Mouse (Mus musculus) stomach, embryonic 15.5 days (tissue): ENCODE data around the gene Tmem216. TPM values are rescaled to one million over a fixed set of nuclear protein-coding genes. Genes with fewer than 3 reads are reported as not detected.

Source experiments
- ATAC-seq: fragments of 200-750 bp; cut with Nextera tagmentation; 2 replicates; pipeline ENCODE4 v1.8.0; 2017; ENCODE audit warnings: low read depth, moderate number of reproducible peaks, moderate TSS enrichment; ENCODE audit not compliant: insufficient read depth, low FRiP score
- H3K27ac ChIP-seq: fragments of 300-500 bp; sonication (generic); 2 replicates; pipeline ENCODE4 v1.5.1; 2015; ENCODE audit warnings: mild to moderate bottlenecking, inconsistent platforms
- H3K27me3 ChIP-seq: fragments of 300-500 bp; sonication (generic); replicated peaks from 2 replicates; pipeline ENCODE4 v1.6.1; 2015; ENCODE audit warnings: inconsistent platforms
- H3K36me3 ChIP-seq: fragments of 300-500 bp; sonication (generic); 2 replicates; pipeline ENCODE4 v1.6.1; 2015; ENCODE audit warnings: inconsistent platforms
- H3K4me1 ChIP-seq: fragments of 300-500 bp; sonication (generic); 2 replicates; pipeline ENCODE4 v1.6.1; 2015; ENCODE audit warnings: inconsistent platforms
- H3K4me2 ChIP-seq: fragments of 300-500 bp; sonication (generic); 2 replicates; pipeline ENCODE4 v1.6.1; 2015; ENCODE audit warnings: mild to moderate bottlenecking, inconsistent platforms
- H3K4me3 ChIP-seq: fragments of 300-500 bp; sonication (generic); replicated peaks from 2 replicates; pipeline ENCODE4 v1.5.1; 2015; ENCODE audit warnings: inconsistent platforms
- H3K9ac ChIP-seq: fragments of 300-500 bp; sonication (generic); 2 replicates; pipeline ENCODE4 v1.6.1; 2015; ENCODE audit warnings: inconsistent platforms
- H3K9me3 ChIP-seq: fragments of 300-500 bp; sonication (generic); 2 replicates; pipeline ENCODE4 v1.6.1; 2016; ENCODE audit warnings: inconsistent platforms
- WGBS: fragments of 180-500 bp; shearing (Covaris S2); methylation state at CpG from one replicate; pipeline ENCODE4 v1.1.7; 2015; 5-methylcytosine and 5-hydroxymethylcytosine counted together
- polyA plus RNA-seq: library from polyadenylated mRNA; unstranded; fragments of >200 nt; fragmentation: Nextera tagmentation; extraction: Ambion mirVana; gene quantifications from 2 replicates; pipeline ENCODE4 v1.2.1, GENCODE M21; 2015

The Tmem216 gene
- polyA plus RNA-seq, 1 experiment from 2014 or later, result 36.0 TPM

- Histone ChIP-seq H3K9ac (no peak overlapping the region), H3K4me1 (peaks cover 18% of the 10 kb centered on the region), H3K4me3 (no peak overlapping the region), H3K27me3 (no peaks in the 10 kb centered on the region), H3K4me2 (peak overlapping the region; percentile 64; the same call in 1 of the 2 replicates), H3K36me3 (peaks cover 6% of the 10 kb centered on the region; the same call in 1 of the 2 replicates), H3K9me3 (no peaks in the 10 kb centered on the region), H3K27ac (no peak overlapping the region)
- WGBS, result 70% methylated on average over 5 of the region's 5 CpGs
- ATAC-seq, result no peak
Observed at GRCm38 (mm10) chr19:10523483-10524080, 32.5 kb downstream of the Tmem216 start.

- 73% methylated on average over 1 of the region's 1 CpGs for WGBS
- H3K36me3 ChIP-seq, result peaks cover 3% of the 10 kb centered on the region
- no peak overlapping the region for H3K9ac ChIP-seq
- H3K27me3 ChIP-seq, result no peaks in the 10 kb centered on the region
- H3K4me3 ChIP-seq, result no peak overlapping the region
- peaks cover 14% of the 10 kb centered on the region for H3K4me1 ChIP-seq
- no peaks in the 10 kb centered on the region for H3K9me3 ChIP-seq
- H3K4me2 ChIP-seq, result no peak overlapping the region
- H3K27ac ChIP-seq, result no peak overlapping the region
- ATAC-seq, result no peak
Observed at GRCm38 (mm10) chr19:10521926-10522325, 34.1 kb downstream of the Tmem216 start.

GRCm38 (mm10) chr19:10520355-10520754 lies 35.7 kb downstream of the Tmem216 start:
- WGBS, result 56% methylated on average over 1 of the region's 1 CpGs

GRCm38 (mm10) chr19:10510759-10511330 lies 45.2 kb downstream of the Tmem216 start:
- H3K9ac ChIP-seq, result no peak overlapping the region
- H3K27me3 ChIP-seq, result no peaks in the 10 kb centered on the region
- peaks cover 10% of the 10 kb centered on the region; the same call in 1 of the 2 replicates for H3K36me3 ChIP-seq
- no peak overlapping the region for H3K27ac ChIP-seq
- H3K4me3 ChIP-seq, result no peak overlapping the region
- no peaks in the 10 kb centered on the region for H3K4me1 ChIP-seq
- WGBS, result 70% methylated on average over 6 of the region's 6 CpGs
- no peaks in the 10 kb centered on the region for H3K9me3 ChIP-seq
- ATAC-seq, result no peak
- H3K4me2 ChIP-seq, result no peak overlapping the region

More at GRCm38 (mm10) chr19:10520355-10520754, 35.7 kb downstream of the Tmem216 start:
- H3K27ac ChIP-seq, result no peak overlapping the region
- H3K36me3 ChIP-seq, result peaks cover 11% of the 10 kb centered on the region
- no peaks in the 10 kb centered on the region for H3K27me3 ChIP-seq
- no peaks in the 10 kb centered on the region for H3K9me3 ChIP-seq
- H3K4me1 ChIP-seq, result peaks cover 4% of the 10 kb centered on the region; the same call in 1 of the 2 replicates
- ATAC-seq, result no peak
- H3K9ac ChIP-seq, result no peak overlapping the region
- no peak overlapping the region for H3K4me2 ChIP-seq
- H3K4me3 ChIP-seq, result no peak overlapping the region

- Histone ChIP-seq H3K36me3 (peaks cover 15% of the 10 kb centered on the region), H3K27me3 (no peaks in the 10 kb centered on the region)
- ATAC-seq, result peak; percentile 53; the same call in 1 of the 2 replicates
Observed at GRCm38 (mm10) chr19:10502571-10502970, 53.5 kb downstream of the Tmem216 start.

GRCm38 (mm10) chr19:10500581-10500980 lies 55.5 kb downstream of the Tmem216 start:
- ATAC-seq, result no peak
- Histone ChIP-seq H3K4me1 (no peaks in the 10 kb centered on the region), H3K4me2 (no peak overlapping the region), H3K4me3 (no peak overlapping the region), H3K9ac (no peak overlapping the region), H3K9me3 (no peaks in the 10 kb centered on the region), H3K36me3 (peaks cover 13% of the 10 kb centered on the region; the same call in 1 of the 2 replicates), H3K27me3 (no peaks in the 10 kb centered on the region), H3K27ac (peak overlapping the region; percentile 14; the same call in 1 of the 2 replicates)
- WGBS, result 61% methylated on average over 8 of the region's 8 CpGs

More at GRCm38 (mm10) chr19:10502571-10502970, 53.5 kb downstream of the Tmem216 start:
- Histone ChIP-seq H3K4me1 (no peaks in the 10 kb centered on the region), H3K4me3 (no peak overlapping the region), H3K9me3 (no peaks in the 10 kb centered on the region), H3K9ac (no peak overlapping the region), H3K4me2 (no peak overlapping the region), H3K27ac (no peak overlapping the region)
- WGBS, result 3% methylated on average over 4 of the region's 4 CpGs

GRCm38 (mm10) chr19:10497512-10498160 lies 58.4 kb downstream of the Tmem216 start:
- Histone ChIP-seq H3K27ac (no peak overlapping the region), H3K9me3 (no peaks in the 10 kb centered on the region), H3K27me3 (no peaks in the 10 kb centered on the region), H3K4me1 (no peaks in the 10 kb centered on the region), H3K9ac (no peak overlapping the region), H3K4me2 (no peak overlapping the region), H3K36me3 (peaks cover 13% of the 10 kb centered on the region; the same call in 1 of the 2 replicates), H3K4me3 (no peak overlapping the region)
- WGBS, result 48% methylated on average over 8 of the region's 8 CpGs
- no peak for ATAC-seq

GRCm38 (mm10) chr19:10496976-10497375 lies 59.1 kb downstream of the Tmem216 start:
- H3K36me3 ChIP-seq, result peaks cover 13% of the 10 kb centered on the region; the same call in 1 of the 2 replicates
- no peak overlapping the region for H3K27ac ChIP-seq
- H3K4me2 ChIP-seq, result no peak overlapping the region
- H3K27me3 ChIP-seq, result no peaks in the 10 kb centered on the region
- H3K4me1 ChIP-seq, result no peaks in the 10 kb centered on the region
- WGBS, result 48% methylated on average over 2 of the region's 2 CpGs
- no peak overlapping the region for H3K9ac ChIP-seq
- H3K9me3 ChIP-seq, result no peaks in the 10 kb centered on the region
- ATAC-seq, result no peak
- H3K4me3 ChIP-seq, result no peak overlapping the region

- Histone ChIP-seq H3K4me2 (no peak overlapping the region), H3K27ac (no peak overlapping the region), H3K9me3 (no peaks in the 10 kb centered on the region), H3K27me3 (no peaks in the 10 kb centered on the region), H3K4me3 (no peak overlapping the region), H3K4me1 (no peaks in the 10 kb centered on the region), H3K36me3 (0 out of 2 replicates have a peak, but pooled peaks cover 2% of the 10 kb centered on the region), H3K9ac (no peak overlapping the region)
- 81% methylated on average over 1 of the region's 1 CpGs for WGBS
- no peak for ATAC-seq
Observed at GRCm38 (mm10) chr19:10495670-10496069, 60.4 kb downstream of the Tmem216 start.

GRCm38 (mm10) chr19:10486264-10486738 lies 69.7 kb downstream of the Tmem216 start:
- Histone ChIP-seq H3K27ac (no peak overlapping the region), H3K36me3 (no peaks in the 10 kb centered on the region), H3K4me3 (no peak overlapping the region), H3K4me2 (no peak overlapping the region), H3K9me3 (no peaks in the 10 kb centered on the region), H3K4me1 (0 out of 2 replicates have a peak, but pooled peaks cover 3% of the 10 kb centered on the region), H3K9ac (no peak overlapping the region), H3K27me3 (0 out of 2 replicates have a peak, but pooled peaks cover 6% of the 10 kb centered on the region)
- WGBS, result 18% methylated on average over 9 of the region's 9 CpGs
- peak; percentile 30; the same call in 1 of the 2 replicates for ATAC-seq
